Mouse (Mus musculus) limb, embryonic 13.5 days (tissue): ENCODE results near the gene Trem2. TPM values are rescaled to one million over a fixed set of nuclear protein-coding genes. Genes with fewer than 3 reads are reported as not detected.

Experiments
- ATAC-seq: fragments of 200-750 bp; cut with Nextera tagmentation; 2 replicates; pipeline ENCODE4 v1.8.0; 2017; ENCODE audit warnings: low read depth, moderate number of reproducible peaks, moderate TSS enrichment; ENCODE audit not compliant: low FRiP score
- H3K27ac ChIP-seq: fragments of 300-500 bp; sonication (generic); 2 replicates; pipeline ENCODE4 v1.5.1; 2015; ENCODE audit warnings: inconsistent platforms, mild to moderate bottlenecking, moderate library complexity
- H3K27me3 ChIP-seq: fragments of 300-500 bp; sonication (generic); 2 replicates; pipeline ENCODE4 v1.6.1; 2015; ENCODE audit warnings: mild to moderate bottlenecking, inconsistent platforms
- H3K36me3 ChIP-seq: fragments of 300-500 bp; sonication (generic); 2 replicates; pipeline ENCODE4 v1.6.1; 2015; ENCODE audit warnings: inconsistent platforms, mild to moderate bottlenecking, moderate library complexity
- H3K4me1 ChIP-seq: fragments of 300-500 bp; sonication (generic); 2 replicates; pipeline ENCODE4 v1.6.1; 2015; ENCODE audit warnings: inconsistent platforms
- H3K4me2 ChIP-seq: fragments of 300-500 bp; sonication (generic); replicated peaks from 2 replicates; pipeline ENCODE4 v1.6.1; 2015; ENCODE audit warnings: inconsistent platforms, mild to moderate bottlenecking, moderate library complexity
- H3K4me3 ChIP-seq: fragments of 300-500 bp; sonication (generic); 2 replicates; pipeline ENCODE4 v1.5.1; 2015; ENCODE audit warnings: moderate library complexity, mild to moderate bottlenecking, inconsistent platforms
- H3K9ac ChIP-seq: fragments of 300-500 bp; sonication (generic); 2 replicates; pipeline ENCODE4 v1.6.1; 2015; ENCODE audit warnings: mild to moderate bottlenecking, inconsistent platforms
- H3K9me3 ChIP-seq: fragments of 300-500 bp; sonication (generic); 2 replicates; pipeline ENCODE4 v1.6.1; 2016; ENCODE audit warnings: inconsistent platforms
- WGBS: fragments of 180-500 bp; shearing (Covaris S2); methylation state at CpG from one replicate; pipeline ENCODE4 v1.1.7; 2015; 5-methylcytosine and 5-hydroxymethylcytosine counted together
- polyA plus RNA-seq: library from polyadenylated mRNA; unstranded; fragments of >200 nt; fragmentation: Nextera tagmentation; extraction: Ambion mirVana; gene quantifications from 2 replicates; pipeline ENCODE4 v1.2.1, GENCODE M21; 2015

Gene Trem2
- polyA plus RNA-seq, 1 experiment from 2014 or later = 3.6 TPM

GRCm38 (mm10) chr17:48355822-48356221 lies 9.6 kb downstream of the Trem2 start:
- Histone ChIP-seq H3K27me3 (no peaks in the 10 kb centered on the region), H3K27ac (no peak overlapping the region), H3K4me2 (no peak overlapping the region), H3K4me1 (no peaks in the 10 kb centered on the region), H3K9me3 (no peaks in the 10 kb centered on the region), H3K36me3 (no peaks in the 10 kb centered on the region), H3K4me3 (no peak overlapping the region), H3K9ac (no peak overlapping the region)
- 89% methylated on average over 3 of the region's 3 CpGs for WGBS
- ATAC-seq = no peak

- no peak overlapping the region for H3K4me3 ChIP-seq
- peaks cover 5% of the 10 kb centered on the region for H3K4me1 ChIP-seq
- 49% methylated on average over 2 of the region's 2 CpGs for WGBS
- H3K4me2 ChIP-seq = no peak overlapping the region
- no peak for ATAC-seq
- no peak overlapping the region for H3K9ac ChIP-seq
- H3K36me3 ChIP-seq = no peaks in the 10 kb centered on the region
- no peaks in the 10 kb centered on the region for H3K9me3 ChIP-seq
- H3K27ac ChIP-seq = no peak overlapping the region
- H3K27me3 ChIP-seq = no peaks in the 10 kb centered on the region
Measured at GRCm38 (mm10) chr17:48357892-48358291, 11.7 kb downstream of the Trem2 start.

- Histone ChIP-seq H3K27ac (no peak within 1 kb of the TSS), H3K9me3 (no peaks in the 10 kb centered on the region), H3K4me1 (peaks cover 14% of the 10 kb centered on the region), H3K36me3 (no peaks in the 10 kb centered on the region), H3K4me2 (no peak within 1 kb of the TSS), H3K27me3 (no peaks in the 10 kb centered on the region), H3K9ac (no peak within 1 kb of the TSS), H3K4me3 (no peak within 1 kb of the TSS)
- WGBS = 73% methylated on average over 7 of the region's 7 CpGs
- no peak for ATAC-seq
Measured at GRCm38 (mm10) chr17:48359616-48360015, 13.4 kb downstream of the Trem2 start, which contains the start of gene Treml1. Gene Treml1 (plus strand): TSS chr17:48359916.

GRCm38 (mm10) chr17:48360462-48360861 lies 14.3 kb downstream of the Trem2 start:
- WGBS = 78% methylated on average over 4 of the region's 4 CpGs
- ATAC-seq = no peak

GRCm38 (mm10) chr17:48362346-48362745 lies 16.1 kb downstream of the Trem2 start:
- H3K36me3 ChIP-seq = no peaks in the 10 kb centered on the region
- no peaks in the 10 kb centered on the region for H3K9me3 ChIP-seq
- H3K27ac ChIP-seq = no peak overlapping the region
- no peaks in the 10 kb centered on the region for H3K27me3 ChIP-seq
- peaks cover 14% of the 10 kb centered on the region for H3K4me1 ChIP-seq
- H3K9ac ChIP-seq = no peak overlapping the region
- H3K4me3 ChIP-seq = no peak overlapping the region
- 64% methylated on average over 3 of the region's 3 CpGs for WGBS
- no peak for ATAC-seq
- no peak overlapping the region for H3K4me2 ChIP-seq

More at GRCm38 (mm10) chr17:48360462-48360861, 14.3 kb downstream of the Trem2 start:
- Histone ChIP-seq H3K27me3 (no peaks in the 10 kb centered on the region), H3K27ac (no peak overlapping the region), H3K4me3 (no peak overlapping the region), H3K36me3 (no peaks in the 10 kb centered on the region), H3K4me2 (no peak overlapping the region), H3K9ac (no peak overlapping the region), H3K9me3 (no peaks in the 10 kb centered on the region), H3K4me1 (peaks cover 14% of the 10 kb centered on the region)

GRCm38 (mm10) chr17:48362966-48363365 lies 16.8 kb downstream of the Trem2 start:
- Histone ChIP-seq H3K9me3 (no peaks in the 10 kb centered on the region), H3K9ac (no peak overlapping the region), H3K27ac (no peak overlapping the region), H3K4me1 (peaks cover 14% of the 10 kb centered on the region), H3K4me3 (no peak overlapping the region), H3K36me3 (no peaks in the 10 kb centered on the region), H3K4me2 (no peak overlapping the region), H3K27me3 (no peaks in the 10 kb centered on the region)
- ATAC-seq = no peak
- 78% methylated on average over 8 of the region's 8 CpGs for WGBS

GRCm38 (mm10) chr17:48363421-48363965 lies 17.3 kb downstream of the Trem2 start:
- Histone ChIP-seq H3K27ac (no peak overlapping the region), H3K36me3 (no peaks in the 10 kb centered on the region), H3K4me3 (no peak overlapping the region), H3K9ac (no peak overlapping the region), H3K4me2 (no peak overlapping the region), H3K9me3 (no peaks in the 10 kb centered on the region), H3K27me3 (no peaks in the 10 kb centered on the region), H3K4me1 (peaks cover 14% of the 10 kb centered on the region)
- ATAC-seq = no peak
- WGBS = 62% methylated on average over 6 of the region's 6 CpGs

- no peaks in the 10 kb centered on the region for H3K27me3 ChIP-seq
- H3K4me3 ChIP-seq = no peak overlapping the region
- H3K9ac ChIP-seq = no peak overlapping the region
- H3K4me1 ChIP-seq = peaks cover 14% of the 10 kb centered on the region
- H3K36me3 ChIP-seq = no peaks in the 10 kb centered on the region
- no peaks in the 10 kb centered on the region for H3K9me3 ChIP-seq
- WGBS = 81% methylated on average over 9 of the region's 9 CpGs
- H3K27ac ChIP-seq = no peak overlapping the region
- no peak overlapping the region for H3K4me2 ChIP-seq
- ATAC-seq = no peak
Measured at GRCm38 (mm10) chr17:48365511-48366155, 19.4 kb downstream of the Trem2 start.

GRCm38 (mm10) chr17:48366806-48367205 lies 20.6 kb downstream of the Trem2 start:
- no peak overlapping the region for H3K27ac ChIP-seq

GRCm38 (mm10) chr17:48371621-48372020 lies 25.4 kb downstream of the Trem2 start:
- H3K27me3 ChIP-seq = no peaks in the 10 kb centered on the region
- no peak for ATAC-seq
- no peaks in the 10 kb centered on the region; the same call in 1 of the 2 replicates for H3K9me3 ChIP-seq
- no peak overlapping the region for H3K9ac ChIP-seq
- no peak overlapping the region for H3K27ac ChIP-seq
- H3K36me3 ChIP-seq = no peaks in the 10 kb centered on the region
- H3K4me2 ChIP-seq = no peak overlapping the region
- H3K4me3 ChIP-seq = no peak overlapping the region
- no peaks in the 10 kb centered on the region for H3K4me1 ChIP-seq

More at GRCm38 (mm10) chr17:48366806-48367205, 20.6 kb downstream of the Trem2 start:
- H3K9me3 ChIP-seq = no peaks in the 10 kb centered on the region
- H3K36me3 ChIP-seq = no peaks in the 10 kb centered on the region
- 82% methylated on average over 5 of the region's 5 CpGs for WGBS
- H3K9ac ChIP-seq = no peak overlapping the region
- H3K27me3 ChIP-seq = no peaks in the 10 kb centered on the region
- H3K4me3 ChIP-seq = no peak overlapping the region
- H3K4me1 ChIP-seq = peaks cover 14% of the 10 kb centered on the region
- no peak overlapping the region for H3K4me2 ChIP-seq
- no peak for ATAC-seq

- Histone ChIP-seq H3K36me3 (no peaks in the 10 kb centered on the region), H3K27ac (no peak overlapping the region), H3K9me3 (no peaks in the 10 kb centered on the region; the same call in 1 of the 2 replicates), H3K4me1 (no peaks in the 10 kb centered on the region), H3K9ac (no peak overlapping the region), H3K4me3 (no peak overlapping the region), H3K27me3 (no peaks in the 10 kb centered on the region), H3K4me2 (no peak overlapping the region)
- ATAC-seq = no peak
- 82% methylated on average over 8 of the region's 8 CpGs for WGBS
Measured at GRCm38 (mm10) chr17:48372987-48373386, 26.8 kb downstream of the Trem2 start.

GRCm38 (mm10) chr17:48376102-48376501 lies 29.9 kb downstream of the Trem2 start:
- Histone ChIP-seq H3K4me3 (no peak overlapping the region), H3K36me3 (no peaks in the 10 kb centered on the region), H3K9ac (no peak overlapping the region), H3K9me3 (no peaks in the 10 kb centered on the region; the same call in 1 of the 2 replicates), H3K4me1 (no peaks in the 10 kb centered on the region), H3K27me3 (no peaks in the 10 kb centered on the region), H3K27ac (no peak overlapping the region), H3K4me2 (no peak overlapping the region)
- no peak for ATAC-seq
- WGBS = 88% methylated on average over 1 of the region's 1 CpGs

- H3K9ac ChIP-seq = no peak overlapping the region
- H3K4me1 ChIP-seq = no peaks in the 10 kb centered on the region
- no peak overlapping the region for H3K4me3 ChIP-seq
- H3K4me2 ChIP-seq = no peak overlapping the region
- H3K27ac ChIP-seq = no peak overlapping the region
- H3K27me3 ChIP-seq = no peaks in the 10 kb centered on the region
- ATAC-seq = no peak
- no peaks in the 10 kb centered on the region for H3K36me3 ChIP-seq
- H3K9me3 ChIP-seq = no peaks in the 10 kb centered on the region; the same call in 1 of the 2 replicates
Measured at GRCm38 (mm10) chr17:48379050-48379449, 32.8 kb downstream of the Trem2 start.
